ENCODE assay signal across 8 mouse cellular contexts in genomic region chr6:145009859-145010818, GRCm38 (mm10).
DNase-seq lines count a peak whose midpoint lies in the region; ATAC-seq and TF ChIP-seq lines count a peak whose summit lies in the region.

No protein-coding gene starts in this region.

- peak; percentile 48 for TF ChIP-seq CTCF in heart, postnatal 0 days (IDR thresholded peaks at IDR 0.05; ENCODE audit: low read depth)

- WGBS in heart, postnatal 0 days: 70% methylated on average over 8 of the region's 8 CpGs
- 73% methylated on average over 8 of the region's 8 CpGs for WGBS in limb, embryonic 11.5 days

- H3K27ac ChIP-seq in heart, postnatal 0 days (ENCODE audit: low read depth): no peak overlapping the region
- H3K27ac ChIP-seq in limb, embryonic 11.5 days (replicated peaks; ENCODE audit: low read depth, low read length): no peak overlapping the region

- H3K4me1 ChIP-seq in heart, postnatal 0 days (ENCODE audit: control insufficient read depth, insufficient read depth): no peaks in the 10 kb centered on the region
- H3K4me1 ChIP-seq in limb, embryonic 11.5 days (ENCODE audit: control insufficient read depth, insufficient read depth, low read length): no peaks in the 10 kb centered on the region

- no peaks in the 10 kb centered on the region for H3K36me3 ChIP-seq in heart, postnatal 0 days (replicated peaks; ENCODE audit: control insufficient read depth, insufficient read depth, low read length)
- no peaks in the 10 kb centered on the region for H3K36me3 ChIP-seq in limb, embryonic 11.5 days (ENCODE audit: control insufficient read depth, insufficient read depth, low read length)

- H3K9ac ChIP-seq in heart, postnatal 0 days (replicated peaks; ENCODE audit: low read depth, low read length): no peak overlapping the region
- no peak overlapping the region for H3K9ac ChIP-seq in limb, embryonic 11.5 days (ENCODE audit: low read length)

- DNase-seq in heart, postnatal 0 days (ENCODE audit: low spot score): no peak
- DNase-seq in heart, adult 9 months (ENCODE audit: low spot score in 2 of 2): no peak
- peak; percentile 43 for DNase-seq in thymus, postnatal 0 days (ENCODE audit: low spot score)
- DNase-seq in thymus, postnatal 36 days: no peak
- peak; percentile 68 for DNase-seq in embryo, embryonic 10 days (ENCODE audit: low spot score)
- peak; percentile 49 for DNase-seq in limb, embryonic 11.5 days (ENCODE audit: low spot score)
- peak; percentile 60 for DNase-seq in right cerebral cortex, postnatal 4 days

- H3K9me3 ChIP-seq in heart, postnatal 0 days (replicated peaks; ENCODE audit: control insufficient read depth, low read length): no peaks in the 10 kb centered on the region
- H3K9me3 ChIP-seq in limb, embryonic 11.5 days (ENCODE audit: control insufficient read depth, low read length): no peaks in the 10 kb centered on the region

- no peak for ATAC-seq in heart, postnatal 0 days (ENCODE audit: insufficient read depth, low read depth)
- no peak for ATAC-seq in limb, embryonic 11.5 days (ENCODE audit: insufficient number of reproducible peaks, low FRiP score, low TSS enrichment, low read depth)
- no peak for ATAC-seq in erythroblast, adult 5-6 weeks (replicated peaks; ENCODE audit: low FRiP score, poor library complexity, severe bottlenecking)

- H3K4me2 ChIP-seq in heart, postnatal 0 days (ENCODE audit: low read depth, low read length): no peak overlapping the region
- no peak overlapping the region for H3K4me2 ChIP-seq in limb, embryonic 11.5 days (ENCODE audit: low read depth, severe bottlenecking)

- H3K27me3 ChIP-seq in heart, postnatal 0 days (ENCODE audit: control insufficient read depth, insufficient read depth, low read length): no peaks in the 10 kb centered on the region
- no peaks in the 10 kb centered on the region for H3K27me3 ChIP-seq in limb, embryonic 11.5 days (ENCODE audit: control insufficient read depth, insufficient read depth, low read length)

- no peak overlapping the region for H3K4me3 ChIP-seq in heart, postnatal 0 days (ENCODE audit: low read depth, low read length)
- no peak overlapping the region for H3K4me3 ChIP-seq in limb, embryonic 11.5 days (ENCODE audit: low read depth, low read length)

- no peak for TF ChIP-seq EP300 in heart, postnatal 0 days (IDR thresholded peaks at IDR 0.05; ENCODE audit: low read depth)

Comparison
In these comparisons a context has a peak if more than half of its experiments do, and no peak if none do; other contexts are left out.
1. DNase-seq: peak in thymus, postnatal 0 days (single experiment), embryo, embryonic 10 days (single experiment), limb, embryonic 11.5 days (single experiment) and right cerebral cortex, postnatal 4 days (single experiment); none in heart, postnatal 0 days (single experiment), heart, adult 9 months (0 of 2) and thymus, postnatal 36 days (0 of 2).